Mouse (Mus musculus) hindbrain, embryonic 15.5 days (tissue): ENCODE results near the gene Sult2a6. TPM values are rescaled to one million over a fixed set of nuclear protein-coding genes. Genes with fewer than 3 reads are reported as not detected.

Experiments
- ATAC-seq: fragments of 200-750 bp; cut with Nextera tagmentation; 2 replicates; pipeline ENCODE4 v1.8.0; 2017; ENCODE audit warnings: low read depth, moderate number of reproducible peaks, moderate TSS enrichment; ENCODE audit not compliant: low FRiP score
- H3K27ac ChIP-seq: fragments of 300-500 bp; sonication (generic); replicated peaks from 2 replicates; pipeline ENCODE4 v1.5.1; 2015; ENCODE audit warnings: mild to moderate bottlenecking, inconsistent platforms
- H3K27me3 ChIP-seq: fragments of 300-500 bp; sonication (generic); 2 replicates; pipeline ENCODE4 v1.6.1; 2015; ENCODE audit warnings: control low read depth, inconsistent platforms
- H3K36me3 ChIP-seq: fragments of 300-500 bp; sonication (generic); 2 replicates; pipeline ENCODE4 v1.6.1; 2015; ENCODE audit warnings: control low read depth, inconsistent platforms
- H3K4me1 ChIP-seq: fragments of 300-500 bp; sonication (generic); replicated peaks from 2 replicates; pipeline ENCODE4 v1.6.1; 2015; ENCODE audit warnings: control low read depth, inconsistent platforms
- H3K4me2 ChIP-seq: fragments of 300-500 bp; sonication (generic); 2 replicates; pipeline ENCODE4 v1.6.1; 2015; ENCODE audit warnings: moderate library complexity, mild to moderate bottlenecking, inconsistent platforms
- H3K4me3 ChIP-seq: fragments of 300-500 bp; sonication (generic); 2 replicates; pipeline ENCODE4 v1.5.1; 2015; ENCODE audit warnings: mild to moderate bottlenecking, inconsistent platforms
- H3K9ac ChIP-seq: fragments of 300-500 bp; sonication (generic); 2 replicates; pipeline ENCODE4 v1.6.1; 2015; ENCODE audit warnings: inconsistent platforms
- H3K9me3 ChIP-seq: fragments of 300-500 bp; sonication (generic); 2 replicates; pipeline ENCODE4 v1.6.1; 2016; ENCODE audit warnings: control low read depth, inconsistent platforms
- WGBS: fragments of 180-500 bp; shearing (Covaris S2); methylation state at CpG from one replicate; pipeline ENCODE4 v1.1.7; 2015; 5-methylcytosine and 5-hydroxymethylcytosine counted together
- polyA plus RNA-seq: library from polyadenylated mRNA; unstranded; fragments of >200 nt; fragmentation: Nextera tagmentation; extraction: Ambion mirVana; gene quantifications from 2 replicates; pipeline ENCODE4 v1.2.1, GENCODE M21; 2015

Sult2a6 gene
- polyA plus RNA-seq: not detected in 2 replicates

GRCm38 (mm10) chr7:14254770-14255169 is at the start of gene Sult2a6:
Sult2a6 (minus strand) TSS chr7:14254870.
- no peak for ATAC-seq
- H3K4me3 ChIP-seq: no peak within 1 kb of the TSS
- H3K9me3 ChIP-seq: peaks cover 4% of the 10 kb centered on the region; the same call in 1 of the 2 replicates
- no peaks in the 10 kb centered on the region for H3K36me3 ChIP-seq
- no peaks in the 10 kb centered on the region for H3K27me3 ChIP-seq
- H3K9ac ChIP-seq: no peak within 1 kb of the TSS
- WGBS: 82% methylated on average over 2 of the region's 2 CpGs
- no peak within 1 kb of the TSS for H3K4me2 ChIP-seq
- H3K27ac ChIP-seq: no peak within 1 kb of the TSS
- no peaks in the 10 kb centered on the region for H3K4me1 ChIP-seq

- no peak overlapping the region for H3K4me2 ChIP-seq
- ATAC-seq: no peak
These were observed 39.4 kb downstream of the Sult2a6 start for GRCm38 (mm10) chr7:14215231-14215630.

GRCm38 (mm10) chr7:14203417-14203816 is 51.3 kb downstream of the Sult2a6 start:
- H3K27ac ChIP-seq: no peak overlapping the region
- H3K27me3 ChIP-seq: no peaks in the 10 kb centered on the region
- H3K4me2 ChIP-seq: no peak overlapping the region
- ATAC-seq: no peak
- no peaks in the 10 kb centered on the region for H3K36me3 ChIP-seq
- WGBS: 74% methylated on average over 2 of the region's 2 CpGs
- H3K9ac ChIP-seq: no peak overlapping the region
- H3K9me3 ChIP-seq: 0 out of 2 replicates have a peak, but pooled peaks cover 5% of the 10 kb centered on the region
- H3K4me3 ChIP-seq: no peak overlapping the region
- no peaks in the 10 kb centered on the region for H3K4me1 ChIP-seq

More at GRCm38 (mm10) chr7:14215231-14215630, 39.4 kb downstream of the Sult2a6 start:
- no peaks in the 10 kb centered on the region for H3K4me1 ChIP-seq
- no peak overlapping the region for H3K27ac ChIP-seq
- peaks cover 9% of the 10 kb centered on the region for H3K9me3 ChIP-seq
- no peak overlapping the region for H3K4me3 ChIP-seq
- no peaks in the 10 kb centered on the region for H3K27me3 ChIP-seq
- H3K36me3 ChIP-seq: no peaks in the 10 kb centered on the region
- no peak overlapping the region for H3K9ac ChIP-seq

GRCm38 (mm10) chr7:14202487-14202886 is 52.2 kb downstream of the Sult2a6 start:
- no peak for ATAC-seq
- Histone ChIP-seq H3K27ac (no peak overlapping the region), H3K4me3 (no peak overlapping the region), H3K9me3 (0 out of 2 replicates have a peak, but pooled peaks cover 6% of the 10 kb centered on the region), H3K4me2 (no peak overlapping the region), H3K4me1 (no peaks in the 10 kb centered on the region), H3K9ac (no peak overlapping the region), H3K27me3 (no peaks in the 10 kb centered on the region), H3K36me3 (no peaks in the 10 kb centered on the region)

Other genes starting within 250 kb of the Sult2a6 start
- gene Sult2a3, start 131.8 kb downstream of the Sult2a6 start, polyA plus RNA-seq: not detected in 2 replicates
- gene Obox8, start 78.7 kb upstream of the Sult2a6 start, polyA plus RNA-seq: not detected in 2 replicates
- not detected in 2 replicates for gene Sult2a8, start 191.9 kb upstream of the Sult2a6 start, polyA plus RNA-seq
- gene Sult2a7, start 239.4 kb upstream of the Sult2a6 start, polyA plus RNA-seq: not detected in 2 replicates